Mouse (Mus musculus) thymus, adult 2 months (tissue): ENCODE results near the gene Hoxd12.

Source experiments
- CTCF ChIP-seq: fragments of 200-500 bp; IDR thresholded peaks from 2 replicates; pipeline ENCODE4 v1.5.1; 2012; ENCODE audit warnings: mild to moderate bottlenecking, control low read depth, low read length, moderate library complexity, borderline replicate concordance; ENCODE audit not compliant: control insufficient read depth, poor library complexity, insufficient read depth; ENCODE audit errors: extremely low read depth
- POLR2A ChIP-seq: fragments of 200-500 bp; IDR thresholded peaks from 2 replicates; pipeline ENCODE4 v1.6.1; 2012; ENCODE audit warnings: mild to moderate bottlenecking, low read length, control low read depth, moderate library complexity; ENCODE audit not compliant: control insufficient read depth, poor library complexity, insufficient read depth; ENCODE audit errors: extremely low read depth

DNA sequence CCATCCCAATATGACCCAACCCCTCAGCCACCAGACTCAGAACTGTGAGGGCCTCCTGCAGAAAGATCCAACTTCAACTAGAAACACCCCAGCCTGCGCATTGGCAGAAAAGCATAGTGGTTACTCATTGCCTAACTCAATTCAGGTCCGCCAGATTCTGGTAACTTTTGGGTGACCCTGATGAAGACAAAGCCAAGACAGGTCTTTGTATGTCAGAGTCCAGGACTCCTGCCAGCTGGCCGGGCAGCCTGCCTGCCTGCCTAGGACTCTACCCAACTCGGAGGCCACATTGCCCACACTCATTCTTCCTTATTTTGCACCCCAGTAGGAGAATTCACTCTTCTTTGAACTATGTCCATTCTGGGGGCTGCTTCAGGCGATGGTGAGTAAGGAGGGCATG, 51.7 kb downstream of the Hoxd12 start, which contains the start of gene Gm28230:
- no peak for TF ChIP-seq POLR2A
- no peak for TF ChIP-seq CTCF
